Mouse (Mus musculus) intestine, embryonic 15.5 days (tissue): ENCODE measurements at regions not wholly inside any gene's neighbourhood (a gene's known extent, or its start where the extent isn't known, plus 50 kb on each side); places are given as distances from the start of the nearest gene placed in this dataset.
"Not testable (repeated sequence)": the region's sequence is repeated elsewhere in the genome, so short reads cannot be mapped to it uniquely, and the experiment has no call there.

Experiments used
- ATAC-seq: fragments of 200-750 bp; cut with Nextera tagmentation; 2 replicates; pipeline ENCODE4 v1.8.0; 2017; ENCODE audit warnings: moderate TSS enrichment, moderate library complexity
- H3K27ac ChIP-seq: fragments of 300-500 bp; sonication (generic); 2 replicates; pipeline ENCODE4 v1.5.1; 2015; ENCODE audit warnings: mild to moderate bottlenecking, inconsistent platforms
- H3K27me3 ChIP-seq: fragments of 300-500 bp; sonication (generic); replicated peaks from 2 replicates; pipeline ENCODE4 v1.6.1; 2015; ENCODE audit warnings: inconsistent platforms
- H3K36me3 ChIP-seq: fragments of 300-500 bp; sonication (generic); 2 replicates; pipeline ENCODE4 v1.6.1; 2015; ENCODE audit warnings: inconsistent platforms
- H3K4me1 ChIP-seq: fragments of 300-500 bp; sonication (generic); replicated peaks from 2 replicates; pipeline ENCODE4 v1.6.1; 2015; ENCODE audit warnings: inconsistent platforms
- H3K4me2 ChIP-seq: fragments of 300-500 bp; sonication (generic); replicated peaks from 2 replicates; pipeline ENCODE4 v1.6.1; 2015; ENCODE audit warnings: mild to moderate bottlenecking, inconsistent platforms
- H3K4me3 ChIP-seq: fragments of 300-500 bp; sonication (generic); replicated peaks from 2 replicates; pipeline ENCODE4 v1.5.1; 2015; ENCODE audit warnings: inconsistent platforms
- H3K9ac ChIP-seq: fragments of 300-500 bp; sonication (generic); 2 replicates; pipeline ENCODE4 v1.6.1; 2015; ENCODE audit warnings: inconsistent platforms
- H3K9me3 ChIP-seq: fragments of 300-500 bp; sonication (generic); 2 replicates; pipeline ENCODE4 v1.6.1; 2016; ENCODE audit warnings: inconsistent platforms
- WGBS: fragments of 180-500 bp; shearing (Covaris S2); methylation state at CpG from one replicate; pipeline ENCODE4 v1.1.7; 2015; 5-methylcytosine and 5-hydroxymethylcytosine counted together

GRCm38 (mm10) chr1:105925617-105926370 lies 64.4 kb upstream of the Zcchc2 start:
- H3K4me1 ChIP-seq: no peaks in the 10 kb centered on the region
- no peak overlapping the region for H3K9ac ChIP-seq
- WGBS: 58% methylated on average over 3 of the region's 3 CpGs
- no peak overlapping the region for H3K4me3 ChIP-seq
- no peaks in the 10 kb centered on the region for H3K9me3 ChIP-seq
- no peak overlapping the region for H3K4me2 ChIP-seq
- no peak overlapping the region for H3K27ac ChIP-seq
- H3K36me3 ChIP-seq: no peaks in the 10 kb centered on the region
- no peak for ATAC-seq
- H3K27me3 ChIP-seq: no peaks in the 10 kb centered on the region

GRCm38 (mm10) chr1:105926871-105927270 lies 63.3 kb upstream of the Zcchc2 start:
- no peaks in the 10 kb centered on the region for H3K9me3 ChIP-seq
- no peak for ATAC-seq
- H3K27ac ChIP-seq: no peak overlapping the region
- H3K9ac ChIP-seq: no peak overlapping the region
- no peak overlapping the region for H3K4me3 ChIP-seq
- H3K27me3 ChIP-seq: no peaks in the 10 kb centered on the region
- 88% methylated on average over 2 of the region's 2 CpGs for WGBS
- no peak overlapping the region for H3K4me2 ChIP-seq
- no peaks in the 10 kb centered on the region for H3K36me3 ChIP-seq
- no peaks in the 10 kb centered on the region for H3K4me1 ChIP-seq

- H3K27me3 ChIP-seq: no peaks in the 10 kb centered on the region
- no peaks in the 10 kb centered on the region for H3K36me3 ChIP-seq
- no peaks in the 10 kb centered on the region for H3K9me3 ChIP-seq
- ATAC-seq: no peak
- H3K9ac ChIP-seq: no peak overlapping the region
- H3K4me1 ChIP-seq: no peaks in the 10 kb centered on the region
- H3K4me3 ChIP-seq: no peak overlapping the region
- no peak overlapping the region for H3K27ac ChIP-seq
- H3K4me2 ChIP-seq: no peak overlapping the region
Observed at GRCm38 (mm10) chr1:105930841-105931240, 59.4 kb upstream of the Zcchc2 start.

DNA sequence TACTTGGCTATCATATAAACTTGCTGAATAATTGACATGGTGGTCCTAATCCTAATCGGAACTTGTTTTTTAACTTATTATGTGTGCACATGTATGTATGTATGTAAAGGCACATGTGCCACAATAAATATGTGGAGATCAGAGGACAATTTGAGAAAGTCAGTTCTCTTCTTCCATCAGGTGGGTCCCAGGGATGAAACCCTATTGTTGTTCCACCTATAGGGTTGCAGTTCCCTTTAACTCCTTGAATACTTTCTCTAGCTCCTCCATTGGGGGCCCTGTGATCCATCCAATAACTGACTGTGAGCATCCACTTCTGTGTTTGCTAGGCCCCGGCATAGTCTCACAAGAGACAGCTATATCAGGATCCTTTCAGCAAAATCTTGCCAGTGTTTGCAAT lies 56.0 kb upstream of the Zcchc2 start:
- H3K36me3 ChIP-seq, H3K9me3 ChIP-seq, H3K4me3 ChIP-seq, H3K4me2 ChIP-seq, H3K4me1 ChIP-seq, ATAC-seq, H3K27ac ChIP-seq, H3K27me3 ChIP-seq, H3K9ac ChIP-seq: not testable (repeated sequence)
- WGBS: 93% methylated on average over 2 of the region's 2 CpGs
